Mouse (Mus musculus): Measurements from ENCODE around the gene Pigx. TPM values are rescaled to one million over a fixed set of nuclear protein-coding genes. Genes with fewer than 3 reads are reported as not detected.
A peak's percentile ranks its signal among the peaks of the same experiment; 100 is the strongest.
"Not testable (repeated sequence)": the region's sequence is repeated elsewhere in the genome, so short reads cannot be mapped to it uniquely, and the experiment has no call there.

The Pigx gene
- polyA plus RNA-seq, 1 experiment from 2014 or later = 37.2 TPM

DNA sequence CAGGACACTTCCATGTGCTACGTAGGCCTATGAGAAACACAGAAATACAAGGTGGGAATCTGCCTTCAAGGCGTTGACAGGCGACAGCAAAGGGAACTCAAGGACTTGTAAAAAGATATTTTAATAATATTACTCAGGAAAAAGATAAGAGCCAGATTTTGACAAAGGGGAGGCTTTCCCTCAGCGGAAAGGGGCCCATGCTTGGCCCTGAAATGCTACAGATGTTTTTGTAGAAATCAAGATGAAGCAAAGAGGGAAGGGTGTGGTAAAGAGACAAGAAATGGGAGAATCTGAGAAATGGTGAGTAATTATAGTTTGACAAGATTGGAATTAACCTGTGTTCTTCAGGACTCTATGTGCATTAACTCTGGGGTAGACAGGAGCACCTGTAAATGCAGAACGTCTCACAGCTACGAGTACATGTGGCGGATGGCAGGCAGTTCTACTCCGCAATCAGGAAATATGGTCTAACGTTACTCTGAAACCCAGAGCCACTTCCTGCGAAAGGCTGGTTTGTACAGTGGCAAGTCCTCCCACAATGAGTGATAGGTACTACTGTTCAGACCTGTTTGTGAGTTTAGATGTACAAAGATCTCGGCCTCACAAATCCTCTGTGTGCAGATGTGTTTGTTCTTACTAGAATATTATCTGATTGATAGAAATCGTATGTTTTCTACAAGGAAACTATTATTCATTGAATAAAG, 8.0 kb upstream of the Pigx start:
- Histone ChIP-seq H3K36me3 (peaks cover 27% of the 10 kb centered on the region), H3K27ac (no peak overlapping the region), H3K4me1 (peaks cover 7% of the 10 kb centered on the region), H3K4me2 (no peak overlapping the region), H3K27me3 (replicated peaks) (no peaks in the 10 kb centered on the region), H3K9ac (no peak overlapping the region), H3K4me3 (no peak overlapping the region), H3K9me3 (replicated peaks) (peaks cover 3% of the 10 kb centered on the region; the same call in 1 of the 2 replicates)
- ATAC-seq = no peak
- WGBS (ENCODE audit: insufficient replicate concordance) = 42% methylated on average over 12 of the region's 12 CpGs

DNA sequence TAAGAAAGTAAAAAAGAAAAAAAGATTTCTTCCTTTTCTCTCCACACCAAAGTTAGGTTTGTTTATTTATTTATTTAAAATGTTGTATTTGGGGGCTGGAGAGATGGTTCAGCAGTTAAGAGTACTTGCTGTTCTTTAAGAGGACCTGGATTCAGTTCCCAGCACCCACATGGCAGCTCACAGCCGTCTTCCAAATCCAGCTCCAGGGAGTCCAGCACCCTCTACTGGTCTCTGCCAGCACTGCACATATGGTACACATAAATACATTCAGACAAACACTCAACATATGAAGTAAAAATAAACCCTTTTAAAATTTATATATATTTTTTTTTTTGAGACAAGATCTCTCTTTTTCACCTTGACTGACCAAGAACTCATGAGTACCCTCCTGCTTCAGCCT, 6.2 kb upstream of the Pigx start:
- no peak for ATAC-seq
- Histone ChIP-seq H3K4me3 (no peak overlapping the region), H3K9ac (no peak overlapping the region), H3K4me1 (peaks cover 7% of the 10 kb centered on the region), H3K4me2 (no peak overlapping the region), H3K9me3 (replicated peaks) (peaks cover 3% of the 10 kb centered on the region; the same call in 1 of the 2 replicates), H3K27me3 (replicated peaks) (no peaks in the 10 kb centered on the region), H3K27ac (no peak overlapping the region), H3K36me3 (peaks cover 27% of the 10 kb centered on the region)
- 86% methylated on average over 1 of the region's 1 CpGs for WGBS (ENCODE audit: insufficient replicate concordance)

DNA sequence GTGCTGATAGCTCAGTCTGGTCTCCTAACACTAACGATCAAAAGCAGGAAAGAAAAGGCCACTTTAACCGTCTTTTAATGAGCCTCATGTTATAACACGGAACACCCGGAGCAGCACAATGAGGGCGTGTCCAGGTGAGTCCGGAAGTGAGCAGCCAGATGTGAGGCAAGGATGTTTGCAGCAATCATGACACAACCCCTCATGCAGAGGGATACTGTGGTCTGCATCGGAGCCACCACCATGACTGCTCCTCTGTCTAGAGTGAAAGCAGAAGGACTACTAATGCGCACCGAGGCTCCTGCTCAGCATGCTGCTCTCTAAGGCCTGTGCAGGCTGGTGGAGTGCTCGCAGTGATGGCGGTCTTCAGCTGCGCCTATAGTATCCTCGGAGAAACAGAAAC, 2.8 kb upstream of the Pigx start:
- no peaks in the 10 kb centered on the region for H3K27me3 ChIP-seq (replicated peaks)
- peaks cover 23% of the 10 kb centered on the region for H3K4me1 ChIP-seq
- H3K36me3 ChIP-seq = peaks cover 25% of the 10 kb centered on the region
- H3K4me2 ChIP-seq = no peak overlapping the region
- peaks cover 3% of the 10 kb centered on the region; the same call in 1 of the 2 replicates for H3K9me3 ChIP-seq (replicated peaks)
- H3K27ac ChIP-seq = no peak overlapping the region
- H3K9ac ChIP-seq = no peak overlapping the region
- no peak overlapping the region for H3K4me3 ChIP-seq
- 78% methylated on average over 13 of the region's 13 CpGs for WGBS (ENCODE audit: insufficient replicate concordance)
- ATAC-seq = no peak

DNA sequence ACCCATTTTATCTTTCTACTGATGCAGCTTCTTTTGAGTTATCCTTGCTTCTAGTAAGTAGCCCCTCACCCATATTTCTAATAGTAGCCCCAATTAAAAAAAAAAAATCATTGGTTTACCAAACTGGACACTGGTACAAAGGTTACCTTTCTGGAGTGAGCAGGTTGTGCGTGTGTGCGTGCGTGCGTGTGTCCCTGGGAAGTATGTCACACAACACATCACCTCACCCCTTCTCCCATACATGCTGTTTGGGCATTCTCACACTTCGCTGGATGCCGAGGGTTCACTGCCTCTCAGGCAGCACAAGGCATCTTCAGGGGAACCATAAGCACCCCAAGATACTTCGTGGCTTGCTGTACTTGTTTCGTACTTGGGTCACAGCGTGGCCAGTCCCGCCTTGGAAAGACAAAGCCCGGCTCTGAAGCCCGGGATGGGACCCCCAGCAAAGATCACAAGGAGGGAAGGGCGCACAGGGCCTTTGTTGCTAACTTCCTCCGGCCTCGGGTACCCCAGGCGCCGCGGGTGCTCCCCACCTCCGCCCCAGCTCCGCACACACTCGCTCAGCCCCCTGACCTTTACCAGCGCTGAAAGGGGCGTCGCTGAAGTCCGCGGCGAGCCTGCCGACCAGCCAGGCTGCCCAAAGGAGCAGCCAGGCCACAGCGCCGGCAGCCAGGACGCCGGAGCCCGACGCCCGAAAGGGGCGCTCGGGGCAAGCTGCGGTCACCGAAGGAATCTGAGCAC, 473 bp downstream of the Pigx start:
- ATAC-seq = peak; percentile 72

DNA sequence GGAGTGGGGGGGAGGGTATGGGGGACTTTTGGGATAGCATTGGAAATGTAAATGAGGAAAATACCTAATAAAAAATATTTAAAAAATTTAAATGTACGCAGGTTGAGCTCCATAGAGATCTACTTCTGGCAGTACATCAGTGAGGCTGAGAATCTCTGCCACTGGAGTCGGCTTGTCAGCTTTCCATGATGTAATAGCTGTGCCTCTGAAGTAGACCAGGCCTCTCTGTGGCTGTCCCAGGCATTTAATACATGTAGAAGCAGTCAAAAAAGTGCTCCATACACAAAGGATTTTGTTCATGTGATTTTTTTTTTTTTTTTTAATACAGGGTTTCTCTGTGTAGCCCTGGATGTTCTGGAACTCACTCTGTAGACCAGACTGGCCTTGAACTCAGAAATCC, 1.8 kb downstream of the Pigx start:
- H3K36me3 ChIP-seq; H3K9me3 ChIP-seq (replicated peaks); H3K9ac ChIP-seq; H3K27ac ChIP-seq; H3K27me3 ChIP-seq (replicated peaks); H3K4me2 ChIP-seq; ATAC-seq; H3K4me3 ChIP-seq: not testable (repeated sequence)
- H3K4me1 ChIP-seq = peaks cover 19% of the 10 kb centered on the region
- WGBS (ENCODE audit: insufficient replicate concordance) = 82% methylated on average over 2 of the region's 2 CpGs

More for the DNA sequence above, 473 bp downstream of the Pigx start:
- H3K27ac ChIP-seq = peak overlapping the region; percentile 81
- H3K4me1 ChIP-seq = peaks cover 19% of the 10 kb centered on the region
- H3K9me3 ChIP-seq (replicated peaks) = no peaks in the 10 kb centered on the region
- peak overlapping the region; percentile 94 for H3K9ac ChIP-seq
- no peaks in the 10 kb centered on the region for H3K27me3 ChIP-seq (replicated peaks)
- H3K36me3 ChIP-seq = peaks cover 18% of the 10 kb centered on the region; the same call in 1 of the 2 replicates
- WGBS (ENCODE audit: insufficient replicate concordance) = 1% methylated on average over 39 of the region's 39 CpGs
- H3K4me2 ChIP-seq = peak overlapping the region; percentile 98
- peak overlapping the region; percentile 88 for H3K4me3 ChIP-seq

DNA sequence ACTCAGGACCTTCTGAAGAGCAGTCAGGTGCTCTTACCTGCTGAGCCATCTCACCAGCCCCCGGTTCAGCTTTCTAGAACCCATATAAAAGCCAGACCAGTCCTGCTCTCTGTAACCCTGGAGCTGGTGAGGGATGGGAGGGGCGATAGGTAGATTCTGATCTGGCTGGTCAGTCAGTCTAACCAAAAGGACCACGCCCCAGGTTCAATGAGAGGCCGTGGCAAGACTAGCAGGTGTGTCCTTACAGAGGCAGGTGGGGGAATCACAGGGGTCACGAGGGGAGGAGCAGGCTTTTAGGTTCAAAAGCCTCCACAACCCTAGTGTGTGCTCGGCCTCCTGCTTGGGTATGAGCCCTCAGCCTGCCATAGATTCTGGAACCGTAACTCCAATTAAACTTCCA, 8.1 kb downstream of the Pigx start:
- Histone ChIP-seq H3K9ac (no peak overlapping the region), H3K4me2 (no peak overlapping the region), H3K27ac (no peak overlapping the region), H3K4me3 (no peak overlapping the region), H3K36me3 (peaks cover 47% of the 10 kb centered on the region), H3K4me1 (peaks cover 3% of the 10 kb centered on the region; the same call in 1 of the 2 replicates), H3K9me3 (replicated peaks) (no peaks in the 10 kb centered on the region), H3K27me3 (replicated peaks) (no peaks in the 10 kb centered on the region)
- WGBS (ENCODE audit: insufficient replicate concordance) = 80% methylated on average over 7 of the region's 7 CpGs
- no peak for ATAC-seq

DNA sequence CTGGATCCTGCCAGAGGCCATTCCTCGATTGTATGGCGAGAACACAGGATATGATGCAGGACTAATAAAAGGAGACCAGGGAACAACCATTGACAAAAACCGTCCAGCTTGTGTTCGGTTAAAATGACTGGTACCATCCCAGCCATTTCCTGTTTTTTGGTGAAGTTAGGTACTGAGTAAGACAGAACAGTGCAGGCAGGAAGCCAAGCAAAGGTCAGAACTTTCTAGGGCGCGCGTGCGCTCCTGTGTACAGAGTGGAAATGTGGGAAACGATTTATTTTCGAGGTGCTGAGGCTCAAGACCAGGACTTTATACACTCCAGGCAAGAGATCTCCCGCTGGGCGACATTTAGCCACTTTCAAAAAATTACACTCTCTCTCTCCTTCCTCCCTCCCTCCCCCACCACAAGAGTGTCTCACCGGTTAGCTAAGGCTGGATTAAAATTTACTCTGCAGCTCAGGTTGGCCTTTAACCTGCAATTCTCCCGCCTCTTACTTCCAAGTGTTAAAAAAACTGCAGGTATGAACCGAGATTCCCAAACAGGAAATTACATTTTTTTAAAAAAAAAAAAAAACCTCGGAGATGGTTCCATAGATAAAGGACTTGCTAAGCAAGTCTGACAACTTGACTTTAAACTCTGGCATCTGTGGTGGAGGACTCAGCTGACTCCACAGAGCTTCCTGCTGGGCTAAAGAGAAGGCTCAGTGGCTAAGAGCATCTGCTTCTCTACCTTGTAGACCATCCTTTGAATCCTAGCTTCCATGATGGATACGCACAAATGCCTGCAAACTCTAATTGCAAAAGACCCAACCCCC, 11.7 kb downstream of the Pigx start:
- Histone ChIP-seq H3K4me1 (peaks cover 3% of the 10 kb centered on the region; the same call in 1 of the 2 replicates), H3K27me3 (replicated peaks) (no peaks in the 10 kb centered on the region), H3K27ac (no peak overlapping the region), H3K4me3 (no peak overlapping the region), H3K9ac (no peak overlapping the region), H3K9me3 (replicated peaks) (no peaks in the 10 kb centered on the region), H3K36me3 (peaks cover 54% of the 10 kb centered on the region), H3K4me2 (no peak overlapping the region)
- no peak for ATAC-seq
- WGBS (ENCODE audit: insufficient replicate concordance) = 53% methylated on average over 17 of the region's 17 CpGs

DNA sequence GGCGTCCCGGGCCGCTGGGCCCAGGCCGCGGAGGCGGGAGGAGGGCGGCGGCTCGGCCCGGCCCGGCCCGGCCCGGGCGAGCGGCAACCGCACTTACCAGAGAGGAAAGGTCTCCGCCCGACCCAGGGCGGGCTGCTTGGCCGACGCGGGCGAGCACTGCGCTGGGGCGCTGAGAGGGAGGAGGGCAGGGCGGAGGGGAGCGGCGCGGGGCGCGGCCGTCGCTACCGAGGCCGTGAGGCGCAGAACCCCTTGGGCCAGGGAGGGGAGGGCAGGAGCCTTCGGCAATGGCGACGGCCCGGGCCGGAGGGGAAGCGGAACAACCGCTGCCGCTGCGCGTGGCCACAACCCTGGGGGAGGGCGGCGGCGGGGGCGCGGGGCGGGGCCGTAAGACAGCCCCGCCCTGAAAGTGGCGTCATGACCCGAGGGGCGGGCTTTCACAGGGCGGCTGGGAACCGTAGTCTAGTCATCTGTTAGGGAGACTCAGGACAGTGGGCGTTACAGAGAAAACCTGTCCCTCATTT, 20.5 kb downstream of the Pigx start, which contains the start of gene Pak2:
Gene Pak2, minus strand, starts transcription at position 352 of the 521 bp plus-strand sequence.
- Histone ChIP-seq H3K27ac (peak within 1 kb of the TSS; percentile 98), H3K36me3 (0 out of 2 replicates have a peak, but pooled peaks cover 4% of the 10 kb centered on the region), H3K4me3 (peak within 1 kb of the TSS; percentile 92), H3K4me2 (peak within 1 kb of the TSS; percentile 71), H3K27me3 (replicated peaks) (no peaks in the 10 kb centered on the region), H3K9ac (peak within 1 kb of the TSS; percentile 98), H3K4me1 (peaks cover 27% of the 10 kb centered on the region), H3K9me3 (replicated peaks) (no peaks in the 10 kb centered on the region)
- WGBS (ENCODE audit: insufficient replicate concordance) = 1% methylated on average over 59 of the region's 60 CpGs
- peak; percentile 96 for ATAC-seq

DNA sequence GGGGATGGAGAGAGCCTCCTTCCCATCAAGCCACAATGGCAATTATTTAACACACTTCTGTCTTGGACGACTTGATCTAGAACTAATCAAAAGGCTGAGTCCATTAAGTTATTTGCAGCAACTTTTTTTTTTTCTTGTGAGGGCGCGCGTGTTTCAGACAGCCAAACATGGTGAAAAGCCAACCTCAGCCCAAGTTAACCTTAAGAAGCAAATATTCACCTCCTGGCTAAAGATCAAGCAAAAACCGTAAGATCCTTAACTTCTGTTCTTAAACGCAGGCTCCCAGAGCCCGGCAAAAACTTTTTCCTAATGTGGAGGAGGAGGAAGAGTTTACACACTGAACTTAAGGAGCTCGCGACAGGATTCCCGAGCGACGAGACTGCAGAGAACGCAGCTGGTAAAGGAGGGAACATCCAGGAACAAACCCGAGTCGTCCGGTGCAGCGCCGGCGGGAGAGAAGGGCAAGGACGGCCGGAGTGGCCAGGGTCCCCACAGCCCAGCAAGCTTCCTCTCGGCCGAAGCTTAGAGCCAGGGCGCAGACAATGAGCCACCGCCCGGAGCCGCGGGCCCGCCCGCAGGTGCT, 21.0 kb downstream of the Pigx start:
- Histone ChIP-seq H3K27ac (peak overlapping the region; percentile 98), H3K4me2 (peak overlapping the region; percentile 71), H3K4me1 (peaks cover 27% of the 10 kb centered on the region), H3K4me3 (peak overlapping the region; percentile 92), H3K36me3 (0 out of 2 replicates have a peak, but pooled peaks cover 2% of the 10 kb centered on the region), H3K9ac (peak overlapping the region; percentile 98), H3K9me3 (replicated peaks) (no peaks in the 10 kb centered on the region), H3K27me3 (replicated peaks) (no peaks in the 10 kb centered on the region)
- ATAC-seq = no peak
- WGBS (ENCODE audit: insufficient replicate concordance) = under 1% methylated on average over 30 of the region's 30 CpGs

DNA sequence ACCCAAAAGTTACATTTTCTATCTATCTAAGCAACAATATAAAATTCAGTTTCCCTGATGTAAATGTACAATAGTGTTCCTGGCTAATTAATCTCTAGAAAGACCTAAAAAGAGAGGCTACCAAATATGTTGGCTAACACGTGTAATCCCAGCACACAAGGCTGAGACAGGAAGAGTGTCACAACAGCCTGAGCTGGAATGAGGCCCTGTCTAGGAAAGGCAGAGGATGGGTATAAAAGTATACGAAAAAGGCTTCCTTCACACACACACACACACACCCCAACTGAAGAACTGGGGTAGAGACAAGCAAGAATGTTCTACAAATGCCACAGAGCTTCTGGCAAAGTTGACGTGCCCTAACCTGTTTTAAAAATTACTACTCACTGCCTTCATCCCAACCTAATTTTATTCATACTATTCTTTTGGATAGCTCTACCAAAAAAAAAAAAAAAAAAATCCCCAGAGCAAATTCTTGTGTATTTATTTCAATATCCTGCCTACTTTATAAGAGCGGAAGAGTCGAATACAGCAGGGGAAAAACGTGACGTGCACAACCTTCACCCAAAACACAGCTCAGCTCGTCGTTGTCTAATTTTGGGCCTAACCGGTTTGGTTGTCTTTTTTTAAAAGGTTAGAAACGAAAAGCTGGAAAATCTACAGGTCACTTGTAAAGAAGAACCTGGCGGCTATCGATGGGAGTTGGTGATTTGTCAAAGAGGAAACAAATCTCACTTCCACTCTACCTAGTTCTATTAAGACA, 21.7 kb downstream of the Pigx start:
- Histone ChIP-seq H3K4me2 (peak overlapping the region; percentile 71), H3K4me3 (peak overlapping the region; percentile 92), H3K9me3 (replicated peaks) (no peaks in the 10 kb centered on the region), H3K27me3 (replicated peaks) (no peaks in the 10 kb centered on the region), H3K36me3 (no peaks in the 10 kb centered on the region), H3K27ac (peak overlapping the region; percentile 98), H3K4me1 (peaks cover 27% of the 10 kb centered on the region), H3K9ac (peak overlapping the region; percentile 98)
- no peak for ATAC-seq
- 6% methylated on average over 13 of the region's 13 CpGs for WGBS (ENCODE audit: insufficient replicate concordance)

DNA sequence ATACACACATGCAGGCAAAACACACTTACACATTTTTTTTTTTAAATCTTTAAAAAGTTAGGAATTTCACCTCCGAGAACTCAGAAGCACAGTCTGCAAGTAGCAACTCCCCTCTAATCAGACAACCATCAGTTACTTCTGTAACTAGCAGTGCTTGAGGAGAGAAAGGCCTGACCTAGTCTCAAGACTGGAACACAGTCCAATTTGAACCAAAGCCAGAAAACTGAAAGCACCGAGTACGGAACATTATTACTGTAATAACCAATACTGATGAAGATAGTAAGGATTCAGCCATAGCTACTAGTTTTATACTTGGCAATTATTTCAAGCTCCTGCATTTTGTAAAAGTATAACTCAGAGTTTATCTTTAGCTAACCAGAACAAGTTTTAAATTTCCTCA, 23.1 kb downstream of the Pigx start:
- H3K36me3 ChIP-seq = peaks cover 4% of the 10 kb centered on the region; the same call in 1 of the 2 replicates
- H3K4me2 ChIP-seq = no peak overlapping the region
- no peak for ATAC-seq
- peaks cover 35% of the 10 kb centered on the region for H3K4me1 ChIP-seq
- no peak overlapping the region for H3K4me3 ChIP-seq
- no peaks in the 10 kb centered on the region for H3K9me3 ChIP-seq (replicated peaks)
- H3K9ac ChIP-seq = no peak overlapping the region
- H3K27ac ChIP-seq = no peak overlapping the region
- H3K27me3 ChIP-seq (replicated peaks) = no peaks in the 10 kb centered on the region
- WGBS (ENCODE audit: insufficient replicate concordance) = 78% methylated on average over 3 of the region's 3 CpGs
